Mouse (Mus musculus): ENCODE measurements around the gene Fbxl13.

The Fbxl13 gene

GRCm38 (mm10) chr5:21486798-21487197 lies 158.6 kb downstream of the Fbxl13 start:
- no peak for DNase-seq (ENCODE audit: low spot score in 2 of 2)

GRCm38 (mm10) chr5:21485197-21485829 lies 160.1 kb downstream of the Fbxl13 start:
- DNase-seq (ENCODE audit: low spot score in 2 of 2), result no peak

- DNase-seq (ENCODE audit: low spot score in 2 of 2), result no peak
Measured at GRCm38 (mm10) chr5:21483275-21483674, 162.2 kb downstream of the Fbxl13 start.

GRCm38 (mm10) chr5:21482446-21483222 lies 162.8 kb downstream of the Fbxl13 start:
- no peak for DNase-seq (ENCODE audit: low spot score in 2 of 2)

GRCm38 (mm10) chr5:21481521-21481920 lies 163.9 kb downstream of the Fbxl13 start:
- no peak for DNase-seq (ENCODE audit: low spot score in 2 of 2)

GRCm38 (mm10) chr5:21479746-21480145 lies 165.7 kb downstream of the Fbxl13 start:
- DNase-seq (ENCODE audit: low spot score in 2 of 2), result no peak

GRCm38 (mm10) chr5:21478428-21478827 lies 167.0 kb downstream of the Fbxl13 start:
- DNase-seq (ENCODE audit: low spot score in 2 of 2), result no peak

GRCm38 (mm10) chr5:21468100-21468499 lies 177.3 kb downstream of the Fbxl13 start:
- no peak for DNase-seq (ENCODE audit: low spot score in 2 of 2)

- no peak for DNase-seq (ENCODE audit: low spot score in 2 of 2)
Measured at GRCm38 (mm10) chr5:21467387-21467786, 178.0 kb downstream of the Fbxl13 start.

GRCm38 (mm10) chr5:21440833-21441530 lies 204.5 kb downstream of the Fbxl13 start:
- no peak for DNase-seq (ENCODE audit: low spot score in 2 of 2)

GRCm38 (mm10) chr5:21439446-21440110 lies 205.9 kb downstream of the Fbxl13 start:
- DNase-seq (ENCODE audit: low spot score in 2 of 2), result no peak

GRCm38 (mm10) chr5:21438428-21438827 lies 207.0 kb downstream of the Fbxl13 start:
- DNase-seq (ENCODE audit: low spot score in 2 of 2), result no peak

GRCm38 (mm10) chr5:21436471-21436975 lies 208.9 kb downstream of the Fbxl13 start:
- DNase-seq (ENCODE audit: low spot score in 2 of 2), result no peak

GRCm38 (mm10) chr5:21434148-21434929 lies 211.1 kb downstream of the Fbxl13 start:
- DNase-seq (ENCODE audit: low spot score in 2 of 2), result no peak

Measured in spleen, postnatal 14 days (tissue).